Mouse (Mus musculus) liver, postnatal 0 days (tissue): ENCODE measurements around the gene Bmp4.

ENCODE experiments used
- CTCF ChIP-seq: sonication (generic); IDR thresholded peaks from 2 replicates; pipeline ENCODE4 v1.5.1; 2016; ENCODE audit warnings: antibody characterized with exemption, low read depth
- EP300 ChIP-seq: IDR thresholded peaks from 2 replicates; pipeline ENCODE4 v1.6.1; 2016; ENCODE audit warnings: antibody characterized with exemption, low read depth, mild to moderate bottlenecking

GRCm38 (mm10) chr14:46421823-46422222 lies 31.4 kb upstream of the Bmp4 start:
- TF ChIP-seq CTCF (no peak), EP300 (no peak)
